Mouse (Mus musculus): ENCODE measurements at regions not wholly inside any gene's neighbourhood (a gene's known extent, or its start where the extent isn't known, plus 50 kb on each side); places are given as distances from the start of the nearest gene placed in this dataset.
"Not testable (repeated sequence)": the region's sequence is repeated elsewhere in the genome, so short reads cannot be mapped to it uniquely, and the experiment has no call there.

GRCm38 (mm10) chr15:24588943-24589342 is 824.6 kb downstream of the Basp1 start:
- peak; percentile 56 for DNase-seq

GRCm38 (mm10) chr15:24566981-24567380 is 846.6 kb downstream of the Basp1 start:
- no peak for DNase-seq

GRCm38 (mm10) chr15:24556806-24557205 is 856.8 kb downstream of the Basp1 start:
- DNase-seq = no peak

- no peak for DNase-seq
These were observed 863.5 kb downstream of the Basp1 start for GRCm38 (mm10) chr15:24550108-24550507.

- no peak for DNase-seq
These were observed 883.5 kb downstream of the Basp1 start for GRCm38 (mm10) chr15:24530065-24530464.

- DNase-seq = no peak
These were observed 886.2 kb downstream of the Basp1 start for GRCm38 (mm10) chr15:24527379-24527778.

- no peak for DNase-seq
These were observed 899.6 kb downstream of the Basp1 start for GRCm38 (mm10) chr15:24513926-24514325.

GRCm38 (mm10) chr15:24501907-24502559 is 911.5 kb downstream of the Basp1 start:
- no peak for DNase-seq

- no peak for DNase-seq
These were observed 927.3 kb downstream of the Basp1 start for GRCm38 (mm10) chr15:24486235-24486634.

GRCm38 (mm10) chr15:24468239-24468638 is 945.3 kb downstream of the Basp1 start:
- DNase-seq = no peak

- no peak for DNase-seq
These were observed 955.8 kb downstream of the Basp1 start for GRCm38 (mm10) chr15:24457726-24458125.

- DNase-seq = no peak
These were observed 980.5 kb downstream of the Basp1 start for GRCm38 (mm10) chr15:24433083-24433482.

- DNase-seq = no peak
These were observed 984.4 kb downstream of the Basp1 start for GRCm38 (mm10) chr15:24429154-24429553.

GRCm38 (mm10) chr15:24422333-24422942 is 991.1 kb downstream of the Basp1 start:
- DNase-seq = no peak

- DNase-seq = no peak
These were observed 993.8 kb downstream of the Basp1 start for GRCm38 (mm10) chr15:24419736-24420135.

- no peak for DNase-seq
These were observed 994.4 kb downstream of the Basp1 start for GRCm38 (mm10) chr15:24419186-24419585.

- DNase-seq = no peak
These were observed 1005.9 kb downstream of the Basp1 start for GRCm38 (mm10) chr15:24407691-24408090.

GRCm38 (mm10) chr15:24405305-24405704 is 1008.3 kb downstream of the Basp1 start:
- no peak for DNase-seq

GRCm38 (mm10) chr15:24400088-24400487 is 1013.5 kb downstream of the Basp1 start:
- no peak for DNase-seq

- DNase-seq = no peak
These were observed 1055.2 kb downstream of the Basp1 start for GRCm38 (mm10) chr15:24358398-24358797.

- no peak for DNase-seq
These were observed 1064.5 kb downstream of the Basp1 start for GRCm38 (mm10) chr15:24348975-24349560.

- DNase-seq = not testable (repeated sequence)
These were observed 1077.7 kb downstream of the Basp1 start for GRCm38 (mm10) chr15:24335876-24336275.

- not testable (repeated sequence) for DNase-seq
These were observed 1110.4 kb downstream of the Basp1 start for GRCm38 (mm10) chr15:24303123-24303522.

- DNase-seq = no peak
These were observed 1116.3 kb downstream of the Basp1 start for GRCm38 (mm10) chr15:24297236-24297635.

Measured in thymus, postnatal 4 days (tissue).